11 mouse cellular contexts compared by ENCODE assay signal in the genomic region with DNA sequence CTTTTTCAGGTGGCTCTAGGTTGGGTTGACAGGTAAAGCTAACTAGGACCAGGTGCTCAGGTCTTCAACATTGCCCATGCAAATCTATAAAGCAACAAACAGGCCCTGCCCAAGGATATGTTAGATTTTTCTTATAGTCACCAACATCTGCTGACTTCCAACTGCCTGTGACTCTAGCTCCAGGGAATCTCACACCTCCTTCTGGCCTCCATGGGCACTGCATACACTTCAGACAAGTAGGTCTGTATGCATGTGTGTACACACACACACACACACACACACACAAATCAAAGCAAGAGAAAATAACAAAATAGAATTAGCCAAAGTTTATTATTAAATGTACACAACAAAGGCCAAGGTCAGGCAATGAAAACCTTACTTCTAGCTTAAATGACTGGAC.
DNase-seq lines count a peak whose midpoint lies in the region; ATAC-seq lines count a peak whose summit lies in the region.
"Had no signal": no experiment of that assay in that cellular context is flagged by ENCODE, and none has a peak within 500 bp of the region (broad histone marks: within the 10 kb centered on the region; RNA-seq: fewer than 3 reads in every experiment).

No protein-coding gene starts in this region.

- H3K4me3 ChIP-seq in kidney, embryonic 14.5 days (ENCODE audit: low read length) = no peak overlapping the region
- H3K4me3 ChIP-seq: hindbrain, embryonic 10.5 days; midbrain, embryonic 13.5 days had no signal

- no peaks in the 10 kb centered on the region for H3K36me3 ChIP-seq in kidney, embryonic 14.5 days (ENCODE audit: control insufficient read depth, insufficient read depth, low read length)
- H3K36me3 ChIP-seq: hindbrain, embryonic 10.5 days; midbrain, embryonic 13.5 days had no signal

- DNase-seq in heart, postnatal 4 days = peak; percentile 17
- no peak for DNase-seq in heart, adult 9 months (ENCODE audit: low spot score in 2 of 2)
- DNase-seq in thymus, postnatal 4 days = peak; percentile 15
- DNase-seq in thymus, adult 18-20 months = no peak
- DNase-seq in natural killer cell, adult 2 months (ENCODE audit: low spot score in 2 of 2) = no peak
- DNase-seq in ovary, postnatal 14 days (ENCODE audit: low spot score) = no peak
- DNase-seq: cerebellum, postnatal 25 days; gastrocnemius, postnatal 25 days had no signal

- H3K9me3 ChIP-seq in kidney, embryonic 14.5 days (ENCODE audit: control insufficient read depth, low read length) = no peaks in the 10 kb centered on the region
- H3K9me3 ChIP-seq: hindbrain, embryonic 10.5 days; midbrain, embryonic 13.5 days had no signal

- H3K4me1 ChIP-seq in kidney, embryonic 14.5 days (ENCODE audit: control insufficient read depth, insufficient read depth, low read length) = no peaks in the 10 kb centered on the region
- H3K4me1 ChIP-seq: hindbrain, embryonic 10.5 days; midbrain, embryonic 13.5 days had no signal

- H3K4me2 ChIP-seq in kidney, embryonic 14.5 days (replicated peaks; ENCODE audit: low read depth, low read length) = no peak overlapping the region
- H3K4me2 ChIP-seq: midbrain, embryonic 13.5 days had no signal

- H3K27ac ChIP-seq in kidney, embryonic 14.5 days (ENCODE audit: low read depth, low read length) = no peak overlapping the region
- H3K27ac ChIP-seq: hindbrain, embryonic 10.5 days; midbrain, embryonic 13.5 days had no signal

- 0 out of 2 replicates have a peak, but pooled peaks have one; percentile 35 for ATAC-seq in kidney, embryonic 14.5 days (ENCODE audit: low FRiP score, low TSS enrichment)
- ATAC-seq: midbrain, embryonic 13.5 days had no signal

- H3K27me3 ChIP-seq in kidney, embryonic 14.5 days (ENCODE audit: control insufficient read depth, insufficient read depth, low read length) = no peaks in the 10 kb centered on the region
- H3K27me3 ChIP-seq: midbrain, embryonic 13.5 days had no signal

- no peak overlapping the region for H3K9ac ChIP-seq in kidney, embryonic 14.5 days (ENCODE audit: low read depth, low read length)
- H3K9ac ChIP-seq: midbrain, embryonic 13.5 days had no signal

Comparison
In these comparisons a context has a peak if more than half of its experiments do, and no peak if none do; other contexts are left out.
1. DNase-seq: peak in heart, postnatal 4 days (single experiment) and thymus, postnatal 4 days (single experiment); none in heart, adult 9 months (0 of 2), thymus, adult 18-20 months (0 of 2), natural killer cell, adult 2 months (0 of 2) and ovary, postnatal 14 days (single experiment).